Mouse (Mus musculus) lung, embryonic 16.5 days (tissue): ENCODE data around the gene Gamt. TPM values are rescaled to one million over a fixed set of nuclear protein-coding genes. Genes with fewer than 3 reads are reported as not detected.

Experiments
- ATAC-seq: fragments of 200-750 bp; cut with Nextera tagmentation; 2 replicates; pipeline ENCODE4 v1.8.0; 2017; ENCODE audit warnings: low read depth, mild to moderate bottlenecking, moderate library complexity
- H3K27ac ChIP-seq: fragments of 300-500 bp; sonication (generic); 2 replicates; pipeline ENCODE4 v1.5.1; 2014; ENCODE audit warnings: mild to moderate bottlenecking, control low read depth, low read length
- H3K27me3 ChIP-seq: fragments of 300-500 bp; sonication (generic); 2 replicates; pipeline ENCODE4 v1.6.1; 2014; ENCODE audit warnings: low read depth, low read length, mixed read lengths; ENCODE audit not compliant: control insufficient read depth, insufficient read depth
- H3K36me3 ChIP-seq: fragments of 300-500 bp; sonication (generic); 2 replicates; pipeline ENCODE4 v1.6.1; 2014; ENCODE audit warnings: low read length; ENCODE audit not compliant: control insufficient read depth, insufficient read depth
- H3K4me1 ChIP-seq: fragments of 300-500 bp; sonication (generic); replicated peaks from 2 replicates; pipeline ENCODE4 v1.6.1; 2014; ENCODE audit warnings: low read length, mixed read lengths; ENCODE audit not compliant: control insufficient read depth, insufficient read depth
- H3K4me2 ChIP-seq: fragments of 300-500 bp; sonication (generic); 2 replicates; pipeline ENCODE4 v1.6.1; 2014; ENCODE audit warnings: low read depth, low read length, control low read depth
- H3K4me3 ChIP-seq: fragments of 300-500 bp; sonication (generic); 2 replicates; pipeline ENCODE4 v1.5.1; 2014; ENCODE audit warnings: mild to moderate bottlenecking, low read length, control low read depth
- H3K9ac ChIP-seq: fragments of 300-500 bp; sonication (generic); 2 replicates; pipeline ENCODE4 v1.6.1; 2014; ENCODE audit warnings: low read length, control low read depth
- H3K9me3 ChIP-seq: fragments of 300-500 bp; sonication (generic); 2 replicates; pipeline ENCODE4 v1.6.1; 2016; ENCODE audit warnings: low read length; ENCODE audit not compliant: control insufficient read depth
- WGBS: fragments of 180-500 bp; shearing (Covaris S2); extraction: QIAGEN DNeasy Blood & Tissue Kit; methylation state at CpG from one replicate; pipeline ENCODE4 v1.1.7; 2014; 5-methylcytosine and 5-hydroxymethylcytosine counted together
- polyA plus RNA-seq: library from polyadenylated mRNA; unstranded; fragments of >200 nt; fragmentation: Nextera tagmentation; extraction: Ambion mirVana; gene quantifications from 2 replicates; pipeline ENCODE4 v1.2.1, GENCODE M21; 2015

Gamt gene
- 27.5 and 32.8 TPM in 2 replicates for polyA plus RNA-seq

DNA sequence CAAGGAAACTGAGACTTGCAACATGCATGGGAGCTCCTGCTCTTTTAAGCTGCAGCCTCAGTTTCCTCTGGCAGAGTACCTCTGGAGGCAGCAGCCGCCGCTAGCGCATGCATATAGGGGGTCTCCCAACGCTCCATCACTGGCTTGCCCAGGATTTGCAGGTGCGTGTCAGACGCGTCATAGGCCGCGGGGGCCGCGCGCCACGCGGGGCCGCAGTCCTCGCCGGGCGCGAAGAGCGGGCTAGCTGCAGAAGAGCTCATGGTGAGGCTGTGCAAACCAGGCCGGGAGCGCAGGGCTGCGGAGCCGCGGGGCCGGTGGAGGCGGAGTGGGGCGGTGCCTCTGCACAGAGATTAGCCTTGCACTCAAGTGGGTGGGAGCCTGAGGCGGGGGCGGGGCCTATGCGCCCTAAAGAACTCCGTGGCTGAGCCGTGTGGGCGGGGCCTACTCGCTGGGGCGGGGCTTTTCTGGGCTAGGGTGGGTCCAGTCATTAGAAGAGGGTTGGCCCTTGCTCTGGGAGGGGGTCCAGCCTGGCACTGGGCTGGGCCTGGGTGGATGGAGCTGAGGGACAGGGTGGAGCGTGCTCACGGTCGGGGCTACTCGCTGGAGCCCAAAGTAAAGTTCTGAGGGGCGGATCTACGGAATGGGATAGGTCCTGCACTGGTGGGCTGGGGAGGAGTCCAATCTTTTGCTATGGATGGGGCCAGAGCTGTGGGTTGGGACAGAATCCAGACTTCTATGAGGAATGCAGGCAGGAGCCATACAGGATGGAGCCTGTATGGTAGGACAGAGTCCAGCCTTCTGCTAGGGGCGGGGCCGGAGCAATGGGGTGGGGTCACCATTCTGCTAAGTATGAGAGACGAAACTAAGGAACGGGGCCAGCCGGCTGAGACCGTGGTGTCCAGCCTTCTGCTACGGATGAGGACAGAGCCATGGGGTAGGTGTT, at the start of gene Gamt, which contains the start of gene Dazap1:
Gamt (minus strand) TSS at position 371 of the 943 bp plus-strand sequence.
Dazap1 (plus strand) TSS at position 845 of the 943 bp plus-strand sequence.
- H3K4me1 ChIP-seq = peaks cover 19% of the 10 kb centered on the region
- H3K36me3 ChIP-seq = peaks cover 11% of the 10 kb centered on the region
- H3K9ac ChIP-seq = peak within 1 kb of the TSS; percentile 75
- WGBS = under 1% methylated on average over 49 of the region's 49 CpGs
- ATAC-seq = peak; percentile 90
- H3K4me3 ChIP-seq = peak within 1 kb of the TSS; percentile 63
- H3K27me3 ChIP-seq = no peaks in the 10 kb centered on the region
- peak within 1 kb of the TSS; percentile 89 for H3K4me2 ChIP-seq
- H3K27ac ChIP-seq = peak within 1 kb of the TSS; percentile 100
- no peaks in the 10 kb centered on the region for H3K9me3 ChIP-seq

DNA sequence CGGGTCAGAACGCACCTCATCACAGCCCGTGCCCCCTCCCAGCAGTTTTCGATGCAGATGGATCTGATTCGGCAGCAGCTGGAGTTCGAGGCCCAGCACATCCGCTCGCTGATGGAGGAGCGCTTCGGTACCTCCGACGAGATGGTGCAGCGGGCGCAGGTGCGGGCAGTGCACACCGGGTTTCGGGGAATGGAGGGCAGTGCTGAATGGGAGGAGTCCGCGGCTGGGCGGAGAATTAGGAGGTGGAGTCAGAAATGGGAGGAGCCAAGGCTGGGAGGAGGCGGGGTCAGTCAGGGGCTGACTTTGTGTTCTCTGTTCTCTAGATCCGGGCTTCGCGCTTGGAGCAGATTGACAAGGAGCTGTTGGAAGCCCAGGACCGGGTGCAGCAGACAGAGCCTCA, 44.0 kb upstream of the Gamt start:
- WGBS = 8% methylated on average over 25 of the region's 25 CpGs
- H3K4me2 ChIP-seq = peak overlapping the region; percentile 19

DNA sequence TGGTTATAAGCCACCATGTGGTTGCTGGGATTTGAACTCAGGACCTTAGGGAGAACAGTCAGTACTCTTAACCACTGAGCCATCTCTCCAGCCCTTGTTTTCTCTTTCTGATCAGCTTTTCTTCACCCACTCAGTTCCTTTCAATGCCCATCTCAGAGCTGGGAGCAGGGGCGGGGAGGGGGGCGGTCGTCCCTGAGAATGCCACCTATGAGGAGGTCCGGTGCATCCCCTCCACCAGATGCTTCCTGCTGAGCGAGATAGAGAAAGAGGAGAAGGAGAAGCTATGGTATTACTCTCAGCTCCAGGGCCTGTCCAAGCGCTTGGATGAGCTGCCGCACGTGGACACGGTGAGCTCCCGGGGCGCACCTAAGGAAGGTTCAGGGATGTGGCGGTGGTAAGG, 43.6 kb upstream of the Gamt start:
- peak overlapping the region; percentile 19 for H3K4me2 ChIP-seq
- WGBS = 30% methylated on average over 12 of the region's 12 CpGs
- H3K4me1 ChIP-seq = peaks cover 17% of the 10 kb centered on the region
- no peak overlapping the region for H3K9ac ChIP-seq
- peaks cover 47% of the 10 kb centered on the region for H3K27me3 ChIP-seq
- no peaks in the 10 kb centered on the region for H3K9me3 ChIP-seq
- peak overlapping the region; percentile 19 for H3K4me3 ChIP-seq
- no peaks in the 10 kb centered on the region for H3K36me3 ChIP-seq
- no peak for ATAC-seq
- H3K27ac ChIP-seq = no peak overlapping the region

More for the DNA sequence above, 44.0 kb upstream of the Gamt start:
- Histone ChIP-seq H3K36me3 (no peaks in the 10 kb centered on the region), H3K27me3 (peaks cover 43% of the 10 kb centered on the region), H3K4me1 (peaks cover 17% of the 10 kb centered on the region), H3K4me3 (peak overlapping the region; percentile 19), H3K27ac (no peak overlapping the region), H3K9me3 (no peaks in the 10 kb centered on the region), H3K9ac (no peak overlapping the region)
- peak; percentile 17; the same call in 1 of the 2 replicates for ATAC-seq

DNA sequence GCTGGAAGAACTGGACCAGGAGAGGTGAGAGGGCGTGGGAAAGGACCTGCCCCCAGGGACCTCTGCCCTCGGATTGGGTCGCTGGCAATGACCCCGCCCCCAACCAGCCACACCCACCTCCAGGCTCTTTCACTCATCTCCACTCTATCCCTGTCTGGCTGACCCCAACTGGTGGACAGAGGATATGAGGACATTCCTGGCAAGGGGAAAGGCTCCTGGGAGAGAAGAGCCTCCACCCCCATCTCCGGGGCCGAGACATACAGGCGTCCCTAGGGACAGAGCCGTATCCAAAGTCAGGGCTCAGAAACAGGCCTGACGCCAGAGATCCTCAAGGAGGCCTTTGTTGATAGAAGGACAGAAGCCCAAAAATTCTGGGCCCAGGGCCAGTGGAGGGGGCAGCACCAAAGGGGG, 41.7 kb upstream of the Gamt start:
- Histone ChIP-seq H3K4me3 (no peak overlapping the region), H3K36me3 (no peaks in the 10 kb centered on the region), H3K4me2 (peak overlapping the region; percentile 27), H3K27ac (peak overlapping the region; percentile 52), H3K27me3 (peaks cover 67% of the 10 kb centered on the region), H3K9ac (0 out of 2 replicates have a peak overlapping the region, but pooled peaks have one; percentile 39), H3K4me1 (peaks cover 17% of the 10 kb centered on the region), H3K9me3 (no peaks in the 10 kb centered on the region)
- 5% methylated on average over 9 of the region's 9 CpGs for WGBS
- peak; percentile 95 for ATAC-seq

DNA sequence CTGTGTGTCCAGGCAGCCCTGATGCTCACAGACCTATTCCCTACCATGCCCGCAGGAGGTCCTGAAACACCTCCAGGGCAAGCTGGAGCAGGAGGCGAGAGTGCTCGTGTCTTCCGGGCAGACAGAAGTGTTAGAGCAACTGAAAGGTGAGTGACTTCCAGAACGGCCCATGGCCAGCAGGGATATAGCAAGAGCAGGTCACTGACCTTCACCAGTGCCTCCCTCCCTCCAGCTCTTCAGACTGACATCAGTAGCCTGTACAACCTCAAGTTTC, 41.2 kb upstream of the Gamt start:
- H3K4me3 ChIP-seq = no peak overlapping the region
- H3K27ac ChIP-seq = peak overlapping the region; percentile 44
- peaks cover 67% of the 10 kb centered on the region for H3K27me3 ChIP-seq
- 45% methylated on average over 5 of the region's 5 CpGs for WGBS
- 0 out of 2 replicates have a peak overlapping the region, but pooled peaks have one; percentile 39 for H3K9ac ChIP-seq
- H3K9me3 ChIP-seq = no peaks in the 10 kb centered on the region
- H3K4me2 ChIP-seq = peak overlapping the region; percentile 27
- H3K36me3 ChIP-seq = no peaks in the 10 kb centered on the region
- no peak for ATAC-seq
- H3K4me1 ChIP-seq = peaks cover 17% of the 10 kb centered on the region

DNA sequence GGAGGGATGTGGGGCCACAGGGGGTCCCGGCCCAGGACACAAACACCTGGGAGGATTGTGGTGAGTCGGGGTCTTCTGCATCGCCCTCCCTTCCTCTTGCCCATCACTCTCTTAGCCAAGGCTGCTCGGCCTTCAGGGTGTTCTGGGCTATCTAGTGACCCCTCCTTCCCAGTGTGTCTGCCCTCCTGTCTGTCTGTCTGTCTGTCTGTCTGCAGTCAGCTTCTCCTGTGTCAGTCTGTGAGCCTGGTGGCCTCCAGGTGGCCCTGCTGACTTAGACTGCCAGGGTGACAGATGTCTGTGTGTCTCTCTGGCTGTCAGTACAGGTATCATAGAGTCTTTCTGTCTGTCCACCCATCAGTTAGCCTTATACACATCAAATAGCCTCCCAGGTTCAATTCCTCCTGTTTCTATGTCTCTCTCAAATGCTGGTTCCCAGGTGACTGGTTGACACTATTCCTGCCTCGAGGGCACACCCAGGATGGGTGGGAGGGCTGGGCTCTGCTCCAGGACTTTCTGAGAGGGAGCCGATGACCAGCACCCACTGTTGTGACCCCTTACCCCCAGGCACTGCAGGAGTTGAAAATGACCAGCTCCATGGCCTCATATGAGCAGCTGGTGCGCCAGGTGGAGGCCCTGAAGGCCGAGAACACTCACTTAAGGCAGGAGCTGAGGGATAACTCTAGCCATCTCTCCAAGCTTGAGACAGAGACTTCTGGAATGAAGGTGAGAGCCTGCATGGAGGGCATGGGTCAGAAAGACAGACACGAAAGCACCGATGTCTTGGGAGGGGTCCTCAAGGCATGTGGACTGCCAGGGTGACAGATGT, 40.7 kb upstream of the Gamt start:
- Histone ChIP-seq H3K4me3 (no peak overlapping the region), H3K4me1 (peaks cover 17% of the 10 kb centered on the region), H3K27me3 (peaks cover 67% of the 10 kb centered on the region), H3K9me3 (no peaks in the 10 kb centered on the region), H3K27ac (peak overlapping the region; percentile 44), H3K9ac (no peak overlapping the region), H3K4me2 (no peak overlapping the region), H3K36me3 (no peaks in the 10 kb centered on the region)
- ATAC-seq = no peak
- WGBS = 82% methylated on average over 10 of the region's 10 CpGs

DNA sequence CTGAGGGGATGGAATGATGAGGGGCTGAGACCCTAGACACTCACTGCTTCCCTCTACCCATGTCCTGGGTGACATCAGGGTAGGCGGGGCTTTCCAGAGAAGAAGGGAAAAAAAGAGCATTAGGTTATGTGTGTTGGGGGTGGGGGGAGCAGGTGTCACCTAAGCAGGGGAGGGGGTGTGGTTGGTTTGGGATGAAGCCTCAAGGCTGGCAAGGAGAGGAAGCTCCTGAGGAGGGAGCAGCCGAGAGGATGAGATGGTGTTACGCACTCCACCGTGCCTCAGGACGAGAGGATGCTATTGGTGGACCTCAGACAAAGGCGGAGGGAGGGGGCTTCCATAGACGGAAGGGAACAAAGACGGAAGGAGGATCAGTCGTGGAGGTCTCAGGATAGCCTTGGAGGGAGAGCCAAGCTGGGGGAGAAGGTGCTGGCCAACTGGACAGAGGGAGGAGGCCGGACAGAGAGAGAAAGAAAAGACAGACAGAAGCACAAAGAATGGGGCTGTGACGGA, 39.9 kb upstream of the Gamt start:
- no peaks in the 10 kb centered on the region for H3K36me3 ChIP-seq
- H3K27me3 ChIP-seq = peaks cover 64% of the 10 kb centered on the region
- H3K4me2 ChIP-seq = no peak overlapping the region
- ATAC-seq = no peak
- H3K9me3 ChIP-seq = no peaks in the 10 kb centered on the region
- no peak overlapping the region for H3K4me3 ChIP-seq
- WGBS = 36% methylated on average over 11 of the region's 11 CpGs
- H3K9ac ChIP-seq = no peak overlapping the region
- H3K27ac ChIP-seq = no peak overlapping the region
- H3K4me1 ChIP-seq = peaks cover 23% of the 10 kb centered on the region

DNA sequence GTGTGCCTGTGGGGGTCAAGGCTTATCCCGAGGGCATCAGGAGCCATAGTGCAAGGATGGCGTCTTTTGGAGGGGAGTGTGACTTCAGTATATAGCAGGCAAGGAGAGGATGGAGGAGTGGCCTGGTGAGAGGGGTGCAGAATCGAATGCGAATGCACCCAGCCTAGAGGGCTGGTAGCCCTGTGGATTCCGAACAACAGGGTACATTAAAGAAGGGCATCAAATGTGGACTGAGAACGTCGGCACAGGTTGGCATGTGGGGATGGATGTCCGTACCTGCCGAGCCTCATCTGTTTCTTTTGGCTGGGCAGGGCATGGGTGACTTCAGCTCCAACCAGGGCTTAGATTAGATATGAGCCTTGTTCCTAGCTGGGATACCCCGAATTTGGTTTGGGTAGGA, 39.0 kb upstream of the Gamt start:
- WGBS = 44% methylated on average over 10 of the region's 10 CpGs
- Histone ChIP-seq H3K4me1 (peaks cover 27% of the 10 kb centered on the region), H3K27me3 (peaks cover 55% of the 10 kb centered on the region)

DNA sequence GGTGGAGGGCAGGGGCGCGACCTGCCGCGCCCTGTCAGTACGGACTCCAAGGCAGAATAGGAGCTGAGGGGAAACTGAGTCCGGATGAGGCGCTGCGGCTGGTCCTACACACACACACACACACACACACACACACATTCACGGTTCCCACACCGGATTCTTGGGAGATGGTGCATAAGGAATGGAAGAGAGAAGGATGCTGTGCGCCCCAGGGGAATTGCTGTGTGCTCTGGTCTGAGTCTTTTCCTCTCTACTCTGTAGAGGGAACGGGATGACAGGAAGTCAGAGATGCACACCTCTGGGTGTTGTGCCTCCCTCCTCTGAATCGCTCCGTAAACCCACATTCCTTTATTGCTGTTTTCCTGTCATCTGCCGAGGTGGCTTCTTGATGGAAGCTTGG, 38.5 kb upstream of the Gamt start:
- WGBS = 12% methylated on average over 15 of the region's 15 CpGs
- peaks cover 8% of the 10 kb centered on the region for H3K36me3 ChIP-seq
- no peak for ATAC-seq
- no peak overlapping the region for H3K9ac ChIP-seq
- H3K4me3 ChIP-seq = no peak overlapping the region
- H3K9me3 ChIP-seq = no peaks in the 10 kb centered on the region
- no peak overlapping the region for H3K27ac ChIP-seq
- H3K4me1 ChIP-seq = peaks cover 25% of the 10 kb centered on the region
- peaks cover 49% of the 10 kb centered on the region for H3K27me3 ChIP-seq
- H3K4me2 ChIP-seq = no peak overlapping the region

More for the DNA sequence above, 39.0 kb upstream of the Gamt start:
- Histone ChIP-seq H3K36me3 (peaks cover 3% of the 10 kb centered on the region), H3K9ac (no peak overlapping the region), H3K4me2 (no peak overlapping the region), H3K4me3 (no peak overlapping the region), H3K9me3 (no peaks in the 10 kb centered on the region), H3K27ac (no peak overlapping the region)
- no peak for ATAC-seq
